In genomic region chr7:126054574-126054973, GRCm38 (mm10) we compare ENCODE assay signal across 16 mouse cellular contexts. TPM values are rescaled to one million over a fixed set of nuclear protein-coding genes. Genes with fewer than 3 reads are reported as not detected.
DNase-seq lines count a peak whose midpoint lies in the region; ATAC-seq lines count a peak whose summit lies in the region.
"Had no signal": no experiment of that assay in that cellular context is flagged by ENCODE, and none has a peak within 500 bp of the region (broad histone marks: within the 10 kb centered on the region; RNA-seq: fewer than 3 reads in every experiment).

No protein-coding gene starts in this region.

- no peak overlapping the region for H3K4me3 ChIP-seq in hindbrain, embryonic 13.5 days
- no peak overlapping the region for H3K4me3 ChIP-seq in hindbrain, embryonic 16.5 days (ENCODE audit: low read length)
- H3K4me3 ChIP-seq in midbrain, embryonic 14.5 days (replicated peaks; ENCODE audit: low read depth, low read length), result no peak overlapping the region
- H3K4me3 ChIP-seq: embryonic facial prominence, embryonic 15.5 days; limb, embryonic 13.5 days; neural tube, embryonic 15.5 days had no signal

- H3K4me1 ChIP-seq in hindbrain, embryonic 13.5 days (replicated peaks), result peaks cover 68% of the 10 kb centered on the region
- peaks cover 26% of the 10 kb centered on the region for H3K4me1 ChIP-seq in hindbrain, embryonic 16.5 days (ENCODE audit: control insufficient read depth, insufficient read depth, low read depth, low read length)
- peaks cover 28% of the 10 kb centered on the region for H3K4me1 ChIP-seq in midbrain, embryonic 14.5 days (ENCODE audit: control insufficient read depth, insufficient read depth, low read length)

- DNase-seq in spleen, postnatal 4 days (ENCODE audit: low spot score in 2 of 2), result peak; percentile 36 to 67
- no peak for DNase-seq in spleen, adult 12 weeks (ENCODE audit: low spot score)
- peak; percentile 75 for DNase-seq in midbrain, embryonic 14.5 days
- no peak for DNase-seq in frontal cortex, postnatal 25 days (ENCODE audit: low spot score in 2 of 2)
- DNase-seq in embryo, embryonic 10 days (ENCODE audit: low spot score), result no peak
- DNase-seq: adrenal gland, adult 8-10 months; heart, postnatal 10 days; kidney, adult 11 months; thymus, postnatal 14 days had no signal

- H3K9ac ChIP-seq in hindbrain, embryonic 13.5 days, result no peak overlapping the region
- no peak overlapping the region for H3K9ac ChIP-seq in hindbrain, embryonic 16.5 days (ENCODE audit: low read depth, low read length)
- H3K9ac ChIP-seq in midbrain, embryonic 14.5 days (replicated peaks; ENCODE audit: low read length), result no peak overlapping the region
- H3K9ac ChIP-seq: embryonic facial prominence, embryonic 15.5 days; limb, embryonic 13.5 days; liver, embryonic 14.5 days; neural tube, embryonic 15.5 days had no signal

- no peak for ATAC-seq in hindbrain, embryonic 13.5 days (ENCODE audit: low FRiP score)
- no peak for ATAC-seq in hindbrain, embryonic 16.5 days
- ATAC-seq in midbrain, embryonic 14.5 days (ENCODE audit: low FRiP score, low TSS enrichment), result no peak

- WGBS in hindbrain, embryonic 13.5 days, result 58% methylated on average over 6 of the region's 6 CpGs
- WGBS in hindbrain, embryonic 16.5 days, result 32% methylated on average over 6 of the region's 6 CpGs
- 14% methylated on average over 6 of the region's 6 CpGs for WGBS in midbrain, embryonic 14.5 days

- H3K9me3 ChIP-seq in hindbrain, embryonic 13.5 days, result no peaks in the 10 kb centered on the region
- no peaks in the 10 kb centered on the region for H3K9me3 ChIP-seq in hindbrain, embryonic 16.5 days (ENCODE audit: control insufficient read depth, low read length)
- no peaks in the 10 kb centered on the region for H3K9me3 ChIP-seq in midbrain, embryonic 14.5 days (ENCODE audit: control insufficient read depth, low read length)
- H3K9me3 ChIP-seq: embryonic facial prominence, embryonic 15.5 days; limb, embryonic 13.5 days; neural tube, embryonic 15.5 days had no signal

- H3K36me3 ChIP-seq in hindbrain, embryonic 13.5 days, result no peaks in the 10 kb centered on the region
- no peaks in the 10 kb centered on the region for H3K36me3 ChIP-seq in hindbrain, embryonic 16.5 days (ENCODE audit: control insufficient read depth, insufficient read depth, low read length)
- H3K36me3 ChIP-seq in midbrain, embryonic 14.5 days (ENCODE audit: control insufficient read depth, insufficient read depth, low read length), result no peaks in the 10 kb centered on the region
- H3K36me3 ChIP-seq: embryonic facial prominence, embryonic 15.5 days; limb, embryonic 13.5 days; neural tube, embryonic 15.5 days had no signal

- no peak overlapping the region for H3K4me2 ChIP-seq in hindbrain, embryonic 13.5 days
- no peak overlapping the region for H3K4me2 ChIP-seq in hindbrain, embryonic 16.5 days (ENCODE audit: low read length)
- no peak overlapping the region for H3K4me2 ChIP-seq in midbrain, embryonic 14.5 days (ENCODE audit: low read length)
- H3K4me2 ChIP-seq: embryonic facial prominence, embryonic 15.5 days; heart, embryonic 11.5 days; limb, embryonic 13.5 days; neural tube, embryonic 15.5 days had no signal

- peak overlapping the region; percentile 40; the same call in 1 of the 2 replicates for H3K27ac ChIP-seq in hindbrain, embryonic 13.5 days
- H3K27ac ChIP-seq in hindbrain, embryonic 16.5 days (ENCODE audit: low read depth, low read length), result no peak overlapping the region
- no peak overlapping the region; the same call in 1 of the 2 replicates for H3K27ac ChIP-seq in midbrain, embryonic 14.5 days (replicated peaks; ENCODE audit: low read depth, low read length)
- H3K27ac ChIP-seq: embryonic facial prominence, embryonic 15.5 days; limb, embryonic 13.5 days; liver, embryonic 14.5 days; neural tube, embryonic 15.5 days had no signal

- H3K27me3 ChIP-seq in hindbrain, embryonic 13.5 days, result peaks cover 2% of the 10 kb centered on the region; the same call in 1 of the 2 replicates
- H3K27me3 ChIP-seq in hindbrain, embryonic 16.5 days (replicated peaks; ENCODE audit: control insufficient read depth, insufficient read depth, low read length), result no peaks in the 10 kb centered on the region
- H3K27me3 ChIP-seq in midbrain, embryonic 14.5 days (ENCODE audit: control insufficient read depth, insufficient read depth, low read length), result no peaks in the 10 kb centered on the region
- H3K27me3 ChIP-seq: neural tube, embryonic 15.5 days had no signal

RNA-seq across cellular contexts. Expression of gene Gsg1l, which starts 27.6 kb away (rescaled TPM):
- 7.1 and 8.8 TPM in 2 replicates for polyA plus RNA-seq in hindbrain, embryonic 13.5 days (2015; fragmentation: Nextera tagmentation; extraction: Ambion mirVana)
- polyA plus RNA-seq in hindbrain, embryonic 16.5 days (2015; fragmentation: Nextera tagmentation; extraction: Ambion mirVana), result 16.9 and 20.3 TPM in 2 replicates
- polyA plus RNA-seq in midbrain, embryonic 14.5 days (2014; fragmentation: Nextera tagmentation; extraction: Ambion mirVana), result 9.6 and 10.3 TPM in 2 replicates

Comparison
In these comparisons a context has a peak if more than half of its experiments do, and no peak if none do; other contexts are left out.
1. DNase-seq: peak in spleen, postnatal 4 days (2 of 2) and midbrain, embryonic 14.5 days (single experiment); none in spleen, adult 12 weeks (single experiment), frontal cortex, postnatal 25 days (0 of 2) and embryo, embryonic 10 days (single experiment).